Mouse (Mus musculus) kidney, adult 2 months (tissue): ENCODE measurements at regions not wholly inside any gene's neighbourhood (a gene's known extent, or its start where the extent isn't known, plus 50 kb on each side); places are given as distances from the start of the nearest gene placed in this dataset.

Experiments
- CTCF ChIP-seq: fragments of 200-500 bp; conservative IDR thresholded peaks from 2 replicates; pipeline ENCODE4 v1.5.1; 2011; ENCODE audit warnings: low read depth, mild to moderate bottlenecking, control low read depth, low read length, moderate library complexity, mixed read lengths; ENCODE audit not compliant: insufficient read depth, insufficient read length
- POLR2A ChIP-seq: fragments of 200-500 bp; IDR thresholded peaks from one replicate; pipeline ENCODE4 v1.6.1; 2011; ENCODE audit warnings: low read depth, low read length, control low read depth

- TF ChIP-seq CTCF, result no peak
- TF ChIP-seq POLR2A, result no peak
Measured at GRCm38 (mm10) chr10:67645821-67646220, 97.1 kb upstream of the Ado start.
